Mouse (Mus musculus) C2C12 (cell line): ENCODE measurements around the gene Atg4a. TPM values are rescaled to one million over a fixed set of nuclear protein-coding genes. Genes with fewer than 3 reads are reported as not detected.

Experiments used
- H3K27me3 ChIP-seq: one replicate; pipeline ENCODE4 v1.6.1; 2011; ENCODE audit not compliant: control insufficient read depth, insufficient read depth, insufficient read length
- H3K36me3 ChIP-seq: one replicate; pipeline ENCODE4 v1.6.1; 2011; ENCODE audit not compliant: control insufficient read depth, insufficient read depth
- H3K4me3 ChIP-seq: one replicate; pipeline ENCODE4 v1.5.1; 2011; ENCODE audit warnings: mild to moderate bottlenecking, control low read depth; ENCODE audit not compliant: poor library complexity, insufficient read depth, severe bottlenecking
- H3K79me2 ChIP-seq: one replicate; pipeline ENCODE4 v1.6.1; 2011; ENCODE audit not compliant: control insufficient read depth, insufficient read depth
- H3K79me3 ChIP-seq: one replicate; pipeline ENCODE4 v1.6.1; 2011; ENCODE audit warnings: low read depth, control low read depth
- H3ac ChIP-seq: one replicate; pipeline ENCODE3; 2011; ENCODE audit warnings: low read depth; ENCODE audit not compliant: control insufficient read depth, insufficient read length
- CEBPB ChIP-seq: IDR thresholded peaks from one replicate; pipeline ENCODE4 v1.6.1; 2011; ENCODE audit warnings: low read depth, mild to moderate bottlenecking, control low read depth, moderate library complexity
- CTCF ChIP-seq: IDR thresholded peaks from one replicate; pipeline ENCODE4 v1.5.1; 2011; ENCODE audit not compliant: control insufficient read depth, insufficient read depth, insufficient read length
- FOSL1 ChIP-seq: IDR thresholded peaks from one replicate; pipeline ENCODE4 v1.8.0; 2011; ENCODE audit warnings: mild to moderate bottlenecking, low read length; ENCODE audit not compliant: poor library complexity, insufficient read depth, severe bottlenecking
- MAX ChIP-seq: IDR thresholded peaks from one replicate; pipeline ENCODE4 v1.6.1; 2011; ENCODE audit warnings: mild to moderate bottlenecking, control low read depth
- MYOD1 ChIP-seq: IDR thresholded peaks from one replicate; pipeline ENCODE4 v1.6.1; 2011; ENCODE audit warnings: low read depth; ENCODE audit not compliant: control insufficient read depth, insufficient read length
- MYOG ChIP-seq: IDR thresholded peaks from one replicate; pipeline ENCODE4 v1.6.1; 2011; ENCODE audit not compliant: control insufficient read depth, insufficient read length; ENCODE audit errors: extremely low read depth
- USF1 ChIP-seq: IDR thresholded peaks from one replicate; pipeline ENCODE4 v1.6.1; 2011; ENCODE audit warnings: low read depth, mild to moderate bottlenecking, control low read depth, moderate library complexity
- long read RNA-seq, 2 experiments: library from polyadenylated mRNA; unstranded; transcript quantifications; one replicate each; pipeline ENCODE4 v2.0.0; 2019 to 2020
- polyA plus RNA-seq: library from polyadenylated mRNA; unstranded; fragments of >200 nt; fragmentation: generic; extraction: Trizol; gene quantifications from one replicate; pipeline ENCODE4 v1.2.1, GENCODE M21; 2012; ENCODE audit warnings: missing spikeins

Atg4a gene
- polyA plus RNA-seq, result 4.4 TPM
- long read RNA-seq, experiment 1, transcript Atg4a-201 (13 exons, 2,202 nt), result major isoform, 6 of 10 reads
- long read RNA-seq, experiment 1, partial matches to known transcripts, result 3 of 10 reads
- long read RNA-seq, experiment 1, other reads (novel, unspliced or antisense), result 1 of 10 reads
- long read RNA-seq, experiment 2, transcript Atg4a-201 (13 exons, 2,202 nt), result major isoform, 78 of 94 reads
- long read RNA-seq, experiment 2, partial matches to known transcripts, result 3 of 94 reads
- long read RNA-seq, experiment 2, other reads (novel, unspliced or antisense), result 13 of 94 reads

DNA sequence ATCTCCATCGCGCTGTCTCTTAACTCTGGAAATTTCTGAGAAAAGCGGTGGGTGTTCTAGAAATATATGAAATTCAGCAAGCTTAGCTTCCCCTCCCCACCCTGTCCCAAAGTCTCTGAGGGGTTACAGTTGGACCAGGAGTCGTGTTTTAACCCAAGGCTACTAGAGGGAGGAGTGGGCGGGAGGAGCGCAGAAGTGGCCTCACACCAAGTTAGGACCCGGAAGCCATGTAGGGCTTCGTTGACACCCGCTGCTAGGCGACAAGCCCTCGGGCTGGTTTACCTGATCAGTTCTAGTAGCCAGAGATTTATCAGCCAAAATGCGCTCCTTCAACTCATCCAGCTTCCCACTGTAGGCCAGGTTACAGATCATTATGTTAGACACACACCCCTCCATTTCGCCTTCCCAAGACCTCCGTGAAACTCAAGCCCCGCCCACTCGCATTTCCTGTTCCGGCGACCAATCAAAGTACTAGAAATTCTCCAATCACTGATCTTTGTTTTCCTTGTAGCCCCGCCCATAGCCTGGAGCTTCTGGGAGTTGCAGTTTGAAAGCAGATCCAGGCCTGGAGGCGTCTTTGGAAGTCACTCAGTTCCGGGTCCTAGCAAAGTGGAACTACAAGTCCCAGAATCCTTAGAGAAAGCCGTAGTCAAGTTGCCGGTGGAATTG, at the start of gene Atg4a, which contains the start of gene Psmd10:
Gene Atg4a, plus strand, starts transcription at position 636 of the 669 bp plus-strand sequence.
Gene Psmd10, minus strand, starts transcription at position 457 of the 669 bp plus-strand sequence.
- Histone ChIP-seq H3K36me3 (peaks cover 8% of the 10 kb centered on the region), H3K27me3 (no peaks in the 10 kb centered on the region), H3K4me3 (peak within 1 kb of the TSS; percentile 53), H3K79me3 (peaks cover 2% of the 10 kb centered on the region), H3K79me2 (no peaks in the 10 kb centered on the region), H3ac (peak within 1 kb of the TSS; percentile 83)
- TF ChIP-seq MYOD1 (no peak), MYOG (no peak), USF1 (no peak), CEBPB (no peak), CTCF (no peak), MAX (no peak), FOSL1 (no peak)

DNA sequence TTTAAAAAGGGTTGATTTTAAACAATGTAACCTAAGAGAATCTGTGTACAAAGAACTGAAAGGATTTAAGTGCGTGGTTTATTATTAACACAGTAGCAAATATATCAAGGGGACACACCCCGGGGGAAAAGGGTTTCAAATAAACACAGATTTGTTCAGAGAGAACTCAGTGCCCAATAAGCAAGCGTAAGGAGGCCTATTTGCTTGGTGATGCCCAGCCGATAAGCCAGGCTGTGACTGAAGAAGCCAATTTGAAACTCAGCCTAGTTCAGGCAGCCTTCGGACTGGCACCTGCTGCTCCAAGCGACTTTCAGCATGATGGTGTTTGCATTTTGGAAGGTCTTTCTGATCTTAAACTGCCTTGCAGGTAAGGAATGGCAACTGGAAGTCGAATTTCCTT, 49.3 kb upstream of the Atg4a start, which contains the start of gene Vsig1:
Gene Vsig1, plus strand, starts transcription at position 249 of the 400 bp plus-strand sequence.
- H3K4me3 ChIP-seq, result no peak within 1 kb of the TSS
- TF ChIP-seq MAX, result no peak
- no peak for TF ChIP-seq USF1
- no peak for TF ChIP-seq CTCF
- no peak for TF ChIP-seq CEBPB
- no peak for TF ChIP-seq MYOD1
- no peak for TF ChIP-seq MYOG
- no peak for TF ChIP-seq FOSL1
- no peaks in the 10 kb centered on the region for H3K27me3 ChIP-seq
- no peak within 1 kb of the TSS for H3ac ChIP-seq
- H3K36me3 ChIP-seq, result no peaks in the 10 kb centered on the region
- H3K79me3 ChIP-seq, result no peaks in the 10 kb centered on the region
- no peaks in the 10 kb centered on the region for H3K79me2 ChIP-seq

DNA sequence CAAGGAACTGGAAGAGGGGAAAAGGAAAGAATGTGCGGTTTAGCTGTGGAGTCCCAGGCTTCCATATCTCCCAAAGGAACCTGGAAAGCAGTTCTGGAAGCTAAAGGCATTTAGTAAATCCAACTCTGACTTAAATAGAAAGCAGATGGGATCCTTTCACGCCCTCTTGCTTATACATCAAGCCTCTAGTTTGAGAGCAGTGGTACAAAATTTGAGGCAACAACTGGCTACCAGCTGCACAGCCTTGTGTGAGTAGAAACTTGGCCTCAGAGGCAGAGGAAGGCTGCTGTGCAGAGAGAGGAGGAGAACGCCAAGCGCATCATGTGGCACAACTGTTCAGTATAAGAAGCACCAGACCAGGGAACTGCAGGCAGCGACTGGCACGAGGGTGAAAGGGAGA, 35.4 kb upstream of the Atg4a start:
- Histone ChIP-seq H3K27me3 (no peaks in the 10 kb centered on the region), H3K4me3 (no peak overlapping the region), H3ac (no peak overlapping the region)

DNA sequence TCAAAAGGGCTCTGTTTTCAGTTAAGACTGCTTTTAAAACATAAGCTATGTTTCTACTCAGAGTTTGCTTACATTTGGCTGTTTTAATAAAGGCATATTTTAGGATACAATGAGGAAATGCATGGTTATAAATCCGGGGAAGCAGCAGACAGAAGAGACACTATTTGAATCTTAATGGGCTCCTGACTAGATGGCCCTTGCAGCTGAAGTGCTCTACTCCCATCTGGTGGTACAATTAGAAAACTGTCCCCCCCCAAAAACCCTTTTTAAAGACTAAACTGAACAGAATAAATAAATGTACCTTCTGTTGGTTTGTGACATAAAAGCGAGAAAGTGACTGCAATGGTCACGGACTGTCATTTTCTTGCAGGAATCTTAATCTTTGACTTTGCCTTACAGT, 24.6 kb upstream of the Atg4a start:
- no peak overlapping the region for H3K4me3 ChIP-seq
- TF ChIP-seq CEBPB, result no peak
- TF ChIP-seq FOSL1, result no peak
- TF ChIP-seq MAX, result no peak
- TF ChIP-seq MYOD1, result no peak
- TF ChIP-seq CTCF, result no peak
- no peak for TF ChIP-seq USF1
- TF ChIP-seq MYOG, result no peak
- H3K36me3 ChIP-seq, result no peaks in the 10 kb centered on the region
- H3K27me3 ChIP-seq, result no peaks in the 10 kb centered on the region
- H3ac ChIP-seq, result no peak overlapping the region
- no peaks in the 10 kb centered on the region for H3K79me2 ChIP-seq
- no peaks in the 10 kb centered on the region for H3K79me3 ChIP-seq

More for the DNA sequence above, 35.4 kb upstream of the Atg4a start:
- Histone ChIP-seq H3K79me2 (no peaks in the 10 kb centered on the region), H3K36me3 (no peaks in the 10 kb centered on the region), H3K79me3 (no peaks in the 10 kb centered on the region)
- TF ChIP-seq CEBPB (no peak), CTCF (no peak), USF1 (no peak), FOSL1 (no peak), MAX (no peak), MYOD1 (no peak), MYOG (no peak)

DNA sequence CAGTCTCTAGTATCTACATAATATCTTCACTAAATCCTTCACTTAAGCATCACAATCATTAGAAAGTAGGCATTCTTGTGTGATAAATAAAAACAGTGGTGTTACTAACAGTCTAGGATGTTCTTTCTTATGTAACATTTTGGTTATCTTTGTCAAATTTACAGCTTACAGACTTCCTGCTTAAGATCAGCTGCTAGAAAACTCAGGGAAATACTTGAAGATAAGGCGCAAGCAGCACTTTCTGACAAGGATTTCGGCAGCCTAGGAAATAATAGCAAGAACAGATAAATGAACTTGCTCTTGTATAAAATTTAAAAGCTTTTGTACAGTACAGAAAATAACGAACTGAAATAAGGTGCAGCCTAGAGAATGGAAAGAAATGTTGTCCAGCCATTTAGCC, 23.4 kb upstream of the Atg4a start:
- Histone ChIP-seq H3K79me2 (no peaks in the 10 kb centered on the region), H3K27me3 (no peaks in the 10 kb centered on the region), H3K79me3 (no peaks in the 10 kb centered on the region), H3ac (no peak overlapping the region), H3K36me3 (no peaks in the 10 kb centered on the region), H3K4me3 (no peak overlapping the region)
- TF ChIP-seq USF1 (no peak), CTCF (no peak), CEBPB (no peak), MYOG (no peak), MYOD1 (no peak), MAX (no peak), FOSL1 (no peak)
